Mouse (Mus musculus) megakaryocyte, embryonic 14.5 days (primary cell): ENCODE measurements around the gene Snrnp48. TPM values are rescaled to one million over a fixed set of nuclear protein-coding genes. Genes with fewer than 3 reads are reported as not detected.

ENCODE experiments used
- H3K27me3 ChIP-seq: replicated peaks from 2 replicates; pipeline ENCODE3; 2012; ENCODE audit warnings: inconsistent platforms
- H3K36me3 ChIP-seq: replicated peaks from 2 replicates; pipeline ENCODE3; 2012; ENCODE audit warnings: low read length, inconsistent platforms, mixed read lengths
- H3K4me1 ChIP-seq: 2 replicates; pipeline ENCODE4 v1.6.1; 2012; ENCODE audit warnings: inconsistent platforms
- H3K4me3 ChIP-seq: replicated peaks from 2 replicates; pipeline ENCODE3; 2012; ENCODE audit warnings: moderate library complexity, mild to moderate bottlenecking, inconsistent platforms
- H3K9me3 ChIP-seq: 2 replicates; pipeline ENCODE4 v1.6.1; 2012; ENCODE audit warnings: inconsistent platforms
- FLI1 ChIP-seq: IDR thresholded peaks from 2 replicates; pipeline ENCODE4 v1.6.1; 2012; ENCODE audit warnings: low read length, inconsistent platforms, mixed read lengths
- GATA1 ChIP-seq: IDR thresholded peaks from 3 replicates; pipeline ENCODE4 v1.6.1; 2012; ENCODE audit warnings: mixed read lengths, low read length, inconsistent platforms, borderline replicate concordance
- polyA plus RNA-seq: library from polyadenylated mRNA; stranded (reverse); fragments of >175 nt; gene quantifications from 2 replicates; pipeline ENCODE4 v1.2.3, GENCODE M21; 2012; ENCODE audit warnings: low replicate concordance; ENCODE audit not compliant: insufficient read depth

Gene Snrnp48
- polyA plus RNA-seq, 1 experiment: 32.8 TPM

GRCm38 (mm10) chr13:38253696-38254095 is 49.0 kb downstream of the Snrnp48 start:
- no peaks in the 10 kb centered on the region for H3K36me3 ChIP-seq
- TF ChIP-seq FLI1 (no peak), GATA1 (no peak)
- H3K27me3 ChIP-seq: peaks cover 2% of the 10 kb centered on the region
- peaks cover 7% of the 10 kb centered on the region; the same call in 1 of the 2 replicates for H3K9me3 ChIP-seq
- no peak overlapping the region for H3K4me3 ChIP-seq
- no peaks in the 10 kb centered on the region for H3K4me1 ChIP-seq

DNA sequence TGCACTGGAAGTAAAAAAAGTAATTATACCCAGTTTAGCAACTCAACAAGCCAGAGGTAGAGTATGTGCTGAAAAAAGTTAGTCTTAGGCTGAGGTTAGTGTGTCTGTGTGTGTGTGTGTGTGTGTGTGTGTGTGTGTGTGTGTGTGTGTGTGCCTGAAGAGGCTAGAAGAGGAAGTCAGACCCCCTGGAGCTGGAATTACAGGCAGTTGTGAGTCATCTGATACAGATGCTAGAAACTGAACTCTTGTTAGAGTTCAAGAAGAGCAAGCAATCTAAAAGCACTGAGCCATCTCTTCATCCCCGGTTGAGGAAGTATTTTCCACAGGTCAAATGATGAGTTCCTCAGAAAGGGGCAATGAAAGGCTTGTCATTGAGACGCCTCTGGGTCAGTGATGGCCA is 54.2 kb downstream of the Snrnp48 start:
- Histone ChIP-seq H3K9me3 (peaks cover 8% of the 10 kb centered on the region; the same call in 1 of the 2 replicates), H3K4me1 (no peaks in the 10 kb centered on the region), H3K4me3 (no peak overlapping the region), H3K36me3 (no peaks in the 10 kb centered on the region), H3K27me3 (no peaks in the 10 kb centered on the region)
- TF ChIP-seq GATA1: no peak
- no peak for TF ChIP-seq FLI1

DNA sequence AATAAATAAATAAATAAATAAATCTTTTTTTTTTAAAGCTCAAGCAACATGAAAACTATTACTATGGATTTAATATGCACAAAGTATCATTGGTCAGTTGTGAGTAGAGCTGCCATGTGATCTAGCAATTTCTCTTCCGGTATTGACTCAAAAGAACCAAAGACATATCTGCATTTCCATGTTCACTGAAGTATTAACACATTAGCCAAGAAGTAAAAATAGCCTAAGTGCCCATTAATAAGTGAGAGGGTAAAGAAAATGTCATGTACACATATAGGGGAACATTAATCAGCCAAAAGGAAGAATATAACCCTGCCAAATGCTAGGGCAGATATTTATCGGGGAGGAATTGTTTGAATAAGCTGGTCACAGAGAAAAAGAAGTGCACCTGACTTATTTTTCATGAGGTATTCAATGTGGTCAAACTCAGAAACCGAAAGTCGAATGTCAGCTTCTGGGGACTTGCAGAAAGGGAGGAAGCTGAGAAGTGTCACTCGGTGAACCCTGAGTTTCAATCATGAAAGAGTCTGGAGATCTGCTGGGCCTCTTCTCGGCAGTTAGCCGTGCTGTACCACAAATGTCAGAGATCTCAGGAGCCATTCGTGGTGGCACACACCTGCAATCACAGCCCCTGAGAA is 64.4 kb downstream of the Snrnp48 start:
- TF ChIP-seq FLI1 (no peak), GATA1 (no peak)
- H3K4me1 ChIP-seq: no peaks in the 10 kb centered on the region
- H3K36me3 ChIP-seq: no peaks in the 10 kb centered on the region
- no peaks in the 10 kb centered on the region for H3K27me3 ChIP-seq
- peaks cover 25% of the 10 kb centered on the region for H3K9me3 ChIP-seq
- H3K4me3 ChIP-seq: no peak overlapping the region

DNA sequence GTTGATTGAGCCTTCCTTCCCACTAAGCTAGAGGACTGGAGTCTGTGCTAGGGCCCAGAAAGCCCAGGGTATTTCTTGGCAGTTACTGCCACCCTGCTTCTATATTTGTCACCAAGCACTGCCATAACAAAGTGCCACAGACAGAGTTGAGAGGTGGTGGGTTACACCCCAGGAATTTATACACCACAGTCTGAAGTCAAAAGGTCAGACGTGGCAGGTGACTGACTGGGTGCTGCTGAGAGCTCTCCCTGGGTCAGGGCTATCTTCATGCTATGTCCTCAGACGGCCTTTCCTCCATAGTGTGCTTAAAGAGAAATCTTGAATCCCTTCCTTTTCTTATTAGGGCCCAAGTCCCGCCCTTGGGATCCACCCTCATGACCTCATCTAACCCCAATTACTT is 67.9 kb downstream of the Snrnp48 start:
- no peaks in the 10 kb centered on the region for H3K36me3 ChIP-seq
- no peak for TF ChIP-seq FLI1
- TF ChIP-seq GATA1: no peak
- H3K4me1 ChIP-seq: no peaks in the 10 kb centered on the region
- H3K4me3 ChIP-seq: no peak overlapping the region
- no peaks in the 10 kb centered on the region for H3K9me3 ChIP-seq
- no peaks in the 10 kb centered on the region for H3K27me3 ChIP-seq

Other genes starting within 250 kb of the Snrnp48 start
- gene Ssr1, start 210.7 kb upstream of the Snrnp48 start, polyA plus RNA-seq: 3.7 and 29.4 TPM in 2 replicates
- 7.2 and 7.7 TPM in 2 replicates for gene Riok1, start 167.9 kb upstream of the Snrnp48 start, polyA plus RNA-seq
- not detected in 2 replicates for gene Cage1, start 167.9 kb upstream of the Snrnp48 start, polyA plus RNA-seq
- gene Dsp, start 53.6 kb upstream of the Snrnp48 start, polyA plus RNA-seq: 0.09 TPM in 1 of 2 replicates, not detected in the other
- gene Bmp6, start 140.2 kb downstream of the Snrnp48 start, polyA plus RNA-seq: not detected in 2 replicates